Mouse (Mus musculus) midbrain, embryonic 12.5 days (tissue): ENCODE measurements around the gene Tmem106a. TPM values are rescaled to one million over a fixed set of nuclear protein-coding genes. Genes with fewer than 3 reads are reported as not detected.
"Not testable (repeated sequence)": the region's sequence is repeated elsewhere in the genome, so short reads cannot be mapped to it uniquely, and the experiment has no call there.

Source experiments
- ATAC-seq: fragments of 200-750 bp; cut with Nextera tagmentation; 2 replicates; pipeline ENCODE4 v1.8.0; 2017; ENCODE audit warnings: low read depth, moderate TSS enrichment, moderate library complexity; ENCODE audit not compliant: low FRiP score
- H3K27ac ChIP-seq: fragments of 300-500 bp; sonication (generic); replicated peaks from 2 replicates; pipeline ENCODE4 v1.5.1; 2016; ENCODE audit warnings: mild to moderate bottlenecking
- H3K27me3 ChIP-seq: fragments of 300-500 bp; sonication (generic); 2 replicates; pipeline ENCODE4 v1.6.1; 2016; ENCODE audit warnings: mild to moderate bottlenecking
- H3K36me3 ChIP-seq: fragments of 300-500 bp; sonication (generic); 2 replicates; pipeline ENCODE4 v1.6.1; 2016
- H3K4me1 ChIP-seq: fragments of 300-500 bp; sonication (generic); 2 replicates; pipeline ENCODE4 v1.6.1; 2016
- H3K4me2 ChIP-seq: fragments of 300-500 bp; sonication (generic); replicated peaks from 2 replicates; pipeline ENCODE4 v1.6.1; 2016; ENCODE audit warnings: mild to moderate bottlenecking, moderate library complexity
- H3K4me3 ChIP-seq: fragments of 300-500 bp; sonication (generic); 2 replicates; pipeline ENCODE4 v1.5.1; 2016; ENCODE audit warnings: mild to moderate bottlenecking
- H3K9ac ChIP-seq: fragments of 300-500 bp; sonication (generic); replicated peaks from 2 replicates; pipeline ENCODE4 v1.6.1; 2016; ENCODE audit warnings: mild to moderate bottlenecking, moderate library complexity
- H3K9me3 ChIP-seq: fragments of 300-500 bp; sonication (generic); 2 replicates; pipeline ENCODE4 v1.6.1; 2016; ENCODE audit warnings: mild to moderate bottlenecking
- WGBS: fragments of 180-500 bp; shearing (Covaris S2); methylation state at CpG from one replicate; pipeline ENCODE4 v1.1.7; 2016; 5-methylcytosine and 5-hydroxymethylcytosine counted together
- polyA plus RNA-seq: library from polyadenylated mRNA; unstranded; fragments of >200 nt; fragmentation: Nextera tagmentation; extraction: Ambion mirVana; gene quantifications from 2 replicates; pipeline ENCODE4 v1.2.1, GENCODE M21; 2016

Gene Tmem106a
- polyA plus RNA-seq, 1 experiment from 2014 or later: 4.5 TPM

DNA sequence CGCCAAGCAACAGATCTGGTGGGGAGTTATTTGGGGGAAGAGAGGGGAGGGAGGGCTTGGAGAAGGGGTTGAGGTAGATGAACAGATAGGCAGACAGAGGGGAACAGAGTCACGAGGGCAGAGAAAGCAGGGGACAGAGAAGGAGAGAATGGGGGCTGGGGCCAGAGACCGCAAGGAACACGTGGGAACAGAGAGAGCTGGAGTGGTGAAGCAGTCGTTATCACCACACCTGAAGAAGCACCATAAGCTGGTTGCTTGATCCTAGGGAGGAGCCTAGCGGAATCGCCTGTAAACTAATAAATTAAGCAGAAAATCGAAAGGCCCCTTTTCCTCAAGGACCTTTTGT lies 44.6 kb downstream of the Tmem106a start:
- Histone ChIP-seq H3K9ac (peak overlapping the region; percentile 52), H3K27ac (peak overlapping the region; percentile 96), H3K4me3 (peak overlapping the region; percentile 37), H3K27me3 (no peaks in the 10 kb centered on the region), H3K9me3 (no peaks in the 10 kb centered on the region), H3K4me1 (peaks cover 12% of the 10 kb centered on the region), H3K36me3 (no peaks in the 10 kb centered on the region), H3K4me2 (peak overlapping the region; percentile 86)
- WGBS: 6% methylated on average over 8 of the region's 8 CpGs
- ATAC-seq: peak; percentile 52

GRCm38 (mm10) chr11:101626995-101627856 lies 45.2 kb downstream of the Tmem106a start, which contains the start of gene Rdm1:
Gene Rdm1 (plus strand): TSS chr11:101627195.
- under 1% methylated on average over 34 of the region's 34 CpGs for WGBS
- H3K27ac ChIP-seq: peak within 1 kb of the TSS; percentile 96
- no peaks in the 10 kb centered on the region for H3K27me3 ChIP-seq
- H3K4me1 ChIP-seq: peaks cover 12% of the 10 kb centered on the region
- H3K9me3 ChIP-seq: no peaks in the 10 kb centered on the region
- H3K4me3 ChIP-seq: peak within 1 kb of the TSS; percentile 55
- peak within 1 kb of the TSS; percentile 62 for H3K9ac ChIP-seq
- peak within 1 kb of the TSS; percentile 86 for H3K4me2 ChIP-seq
- peak; percentile 89 for ATAC-seq
- no peaks in the 10 kb centered on the region for H3K36me3 ChIP-seq

DNA sequence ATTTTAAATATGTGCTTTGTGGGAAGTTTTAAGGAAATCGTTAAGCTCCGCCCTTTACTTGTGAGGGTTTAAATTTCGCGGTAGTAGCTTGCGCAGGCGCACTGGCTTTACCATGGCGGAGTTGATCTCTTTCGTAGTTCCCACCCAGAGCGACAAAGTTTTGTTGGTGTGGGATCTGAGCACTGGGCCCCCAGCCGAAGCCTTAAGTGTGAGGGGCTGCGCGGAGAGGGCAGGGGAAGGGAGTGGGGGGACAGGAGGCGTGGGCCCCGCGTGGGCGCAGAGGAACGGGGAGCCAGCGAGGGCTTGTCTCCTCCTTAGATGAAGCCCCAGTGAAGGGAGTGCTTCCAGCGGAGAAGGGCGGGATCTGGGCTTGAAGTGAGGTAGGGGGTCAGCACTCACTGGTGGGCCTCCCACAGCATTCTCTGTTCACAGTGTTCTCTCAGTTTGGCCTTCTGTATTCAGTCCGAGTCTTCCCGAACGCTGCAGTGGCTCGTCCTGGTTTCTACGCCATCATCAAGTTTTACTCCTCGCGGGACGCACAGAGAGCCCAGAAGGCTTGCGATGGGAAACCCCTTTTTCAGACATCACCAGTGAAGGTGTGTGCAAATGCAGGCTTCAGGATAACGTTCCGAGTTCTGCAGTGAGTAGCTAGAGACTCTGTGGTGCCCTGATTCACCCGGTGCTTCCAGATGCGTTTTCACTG lies 46.0 kb downstream of the Tmem106a start:
- WGBS: under 1% methylated on average over 33 of the region's 33 CpGs
- peak; percentile 41 for ATAC-seq
- Histone ChIP-seq H3K4me1 (peaks cover 12% of the 10 kb centered on the region), H3K4me3 (peak overlapping the region; percentile 55), H3K9ac (peak overlapping the region; percentile 62), H3K9me3 (no peaks in the 10 kb centered on the region), H3K4me2 (peak overlapping the region; percentile 86), H3K27me3 (no peaks in the 10 kb centered on the region), H3K27ac (peak overlapping the region; percentile 96), H3K36me3 (no peaks in the 10 kb centered on the region)

DNA sequence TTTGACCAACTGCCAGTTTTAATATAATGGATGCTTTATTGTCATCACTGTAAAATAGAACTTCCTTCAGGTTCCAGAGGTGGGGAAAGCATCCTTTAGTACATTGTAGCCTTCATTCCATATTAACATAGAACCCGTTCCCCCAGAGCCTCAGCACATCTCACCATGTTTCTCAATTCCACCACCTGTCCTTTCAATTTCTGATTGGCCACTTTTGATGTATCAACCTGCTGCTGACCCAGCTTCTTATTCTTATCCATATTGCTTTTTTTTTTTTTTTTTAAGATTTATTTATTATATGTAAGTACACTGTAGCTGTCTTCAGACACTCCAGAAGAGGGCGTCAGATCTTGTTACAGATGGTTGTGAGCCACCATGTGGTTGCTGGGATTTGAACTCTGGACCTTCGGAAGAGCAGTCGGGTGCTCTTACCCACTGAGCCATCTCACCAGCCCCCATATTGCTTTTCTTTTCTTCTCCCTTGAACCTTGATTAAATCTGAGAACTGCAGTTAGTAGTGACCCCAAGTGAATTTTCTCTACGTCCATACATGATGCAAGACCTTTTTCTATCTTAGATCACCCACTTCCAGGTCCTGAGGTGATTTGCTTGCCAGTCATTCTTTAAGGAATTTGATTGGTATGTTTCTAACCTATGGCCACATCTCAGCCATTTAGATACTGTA lies 46.8 kb downstream of the Tmem106a start:
- 0 out of 2 replicates have a peak overlapping the region, but pooled peaks have one; percentile 62 for H3K9ac ChIP-seq
- H3K27me3 ChIP-seq, ATAC-seq, H3K36me3 ChIP-seq, H3K9me3 ChIP-seq: not testable (repeated sequence)
- peak overlapping the region; percentile 86 for H3K4me2 ChIP-seq
- peak overlapping the region; percentile 96; the same call in 1 of the 2 replicates for H3K27ac ChIP-seq
- peaks cover 12% of the 10 kb centered on the region for H3K4me1 ChIP-seq
- H3K4me3 ChIP-seq: peak overlapping the region; percentile 55
- WGBS: 81% methylated on average over 4 of the region's 5 CpGs

- Histone ChIP-seq H3K36me3 (peaks cover 20% of the 10 kb centered on the region; the same call in 1 of the 2 replicates), H3K27ac (no peak overlapping the region), H3K9me3 (no peaks in the 10 kb centered on the region), H3K4me1 (no peaks in the 10 kb centered on the region; the same call in 1 of the 2 replicates), H3K27me3 (no peaks in the 10 kb centered on the region), H3K4me3 (no peak overlapping the region), H3K4me2 (no peak overlapping the region), H3K9ac (no peak overlapping the region)
- WGBS: 80% methylated on average over 10 of the region's 10 CpGs
- ATAC-seq: no peak
Observed at GRCm38 (mm10) chr11:101635660-101636059, 53.6 kb downstream of the Tmem106a start.

DNA sequence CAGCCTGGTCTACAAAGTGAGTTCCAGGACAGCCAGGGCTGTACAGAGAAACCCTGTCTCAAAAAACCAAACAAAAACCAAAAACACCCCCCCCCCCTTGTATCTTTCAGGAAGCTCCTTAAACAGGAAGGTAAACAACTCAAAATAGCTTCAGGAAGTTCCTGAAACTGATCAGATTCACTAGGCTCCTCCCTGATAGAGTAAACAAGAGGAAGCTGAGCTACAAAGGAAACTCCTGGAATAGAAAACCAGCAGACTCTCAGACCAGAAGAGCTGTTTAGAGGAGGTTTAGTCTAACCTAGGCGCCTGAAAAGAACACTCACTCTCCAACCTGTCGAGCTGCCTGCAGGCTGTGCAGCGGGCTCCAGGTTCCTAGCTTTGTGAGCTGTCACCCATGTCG lies 57.7 kb downstream of the Tmem106a start:
- no peak overlapping the region for H3K27ac ChIP-seq
- no peak overlapping the region for H3K9ac ChIP-seq
- ATAC-seq: no peak
- H3K4me1 ChIP-seq: peaks cover 2% of the 10 kb centered on the region
- H3K9me3 ChIP-seq: no peaks in the 10 kb centered on the region
- WGBS: 92% methylated on average over 4 of the region's 4 CpGs
- H3K27me3 ChIP-seq: no peaks in the 10 kb centered on the region
- no peak overlapping the region for H3K4me2 ChIP-seq
- H3K36me3 ChIP-seq: 0 out of 2 replicates have a peak, but pooled peaks cover 12% of the 10 kb centered on the region
- no peak overlapping the region for H3K4me3 ChIP-seq

GRCm38 (mm10) chr11:101640857-101641709 lies 59.0 kb downstream of the Tmem106a start:
- ATAC-seq: peak; percentile 72
- WGBS: 5% methylated on average over 50 of the region's 53 CpGs
- H3K36me3 ChIP-seq, H3K9me3 ChIP-seq, H3K27me3 ChIP-seq, H3K4me1 ChIP-seq: not testable (repeated sequence)
- peak overlapping the region; percentile 39 for H3K4me3 ChIP-seq
- H3K9ac ChIP-seq: peak overlapping the region; percentile 49
- H3K27ac ChIP-seq: peak overlapping the region; percentile 77
- peak overlapping the region; percentile 48 for H3K4me2 ChIP-seq

Other genes with a start within 250 kb of the Tmem106a start
- gene G6pc, start 214.7 kb upstream of the Tmem106a start, polyA plus RNA-seq: not detected in 2 replicates
- 90.8 and 91.0 TPM in 2 replicates for gene Aarsd1, start 164.6 kb upstream of the Tmem106a start, polyA plus RNA-seq
- 5.6 and 7.8 TPM in 2 replicates for gene Gm27029, start 157.4 kb upstream of the Tmem106a start, polyA plus RNA-seq
- gene Rundc1, start 157.2 kb upstream of the Tmem106a start, polyA plus RNA-seq: 27.0 and 30.2 TPM in 2 replicates
- 2.3 and 3.1 TPM in 2 replicates for gene Ptges3l, start 156.9 kb upstream of the Tmem106a start, polyA plus RNA-seq
- gene Rpl27, start 139.9 kb upstream of the Tmem106a start, polyA plus RNA-seq: 310 and 319 TPM in 2 replicates
- gene Ifi35, start 133.8 kb upstream of the Tmem106a start, polyA plus RNA-seq: 3.0 and 3.9 TPM in 2 replicates
- 89.5 and 92.3 TPM in 2 replicates for gene Rnd2, start 117.2 kb upstream of the Tmem106a start, polyA plus RNA-seq
- 69.3 and 73.0 TPM in 2 replicates for gene Vat1, start 116.0 kb upstream of the Tmem106a start, polyA plus RNA-seq
- 16.1 and 21.1 TPM in 2 replicates for gene Brca1, start 30.3 kb upstream of the Tmem106a start, polyA plus RNA-seq
- 119 and 130 TPM in 2 replicates for gene Nbr1, start 30.1 kb upstream of the Tmem106a start, polyA plus RNA-seq
- not detected in 2 replicates for gene Gm11634, start 17.0 kb downstream of the Tmem106a start, polyA plus RNA-seq
- 41.9 and 48.9 TPM in 2 replicates for gene Rdm1, start 45.0 kb downstream of the Tmem106a start, polyA plus RNA-seq
- gene Arl4d, start 83.3 kb downstream of the Tmem106a start, polyA plus RNA-seq: 6.5 and 8.4 TPM in 2 replicates
- 46.9 and 48.0 TPM in 2 replicates for gene Dhx8, start 150.7 kb downstream of the Tmem106a start, polyA plus RNA-seq
- gene Etv4, start 203.1 kb downstream of the Tmem106a start, polyA plus RNA-seq: 4.1 and 4.3 TPM in 2 replicates